Mouse (Mus musculus): ENCODE data around the gene Slc13a2. TPM values are rescaled to one million over a fixed set of nuclear protein-coding genes. Genes with fewer than 3 reads are reported as not detected.
A peak's percentile ranks its signal among the peaks of the same experiment; 100 is the strongest.

Gene Slc13a2
- polyA plus RNA-seq (2014; fragmentation: Nextera tagmentation; extraction: Ambion mirVana) = not detected in 2 replicates

DNA sequence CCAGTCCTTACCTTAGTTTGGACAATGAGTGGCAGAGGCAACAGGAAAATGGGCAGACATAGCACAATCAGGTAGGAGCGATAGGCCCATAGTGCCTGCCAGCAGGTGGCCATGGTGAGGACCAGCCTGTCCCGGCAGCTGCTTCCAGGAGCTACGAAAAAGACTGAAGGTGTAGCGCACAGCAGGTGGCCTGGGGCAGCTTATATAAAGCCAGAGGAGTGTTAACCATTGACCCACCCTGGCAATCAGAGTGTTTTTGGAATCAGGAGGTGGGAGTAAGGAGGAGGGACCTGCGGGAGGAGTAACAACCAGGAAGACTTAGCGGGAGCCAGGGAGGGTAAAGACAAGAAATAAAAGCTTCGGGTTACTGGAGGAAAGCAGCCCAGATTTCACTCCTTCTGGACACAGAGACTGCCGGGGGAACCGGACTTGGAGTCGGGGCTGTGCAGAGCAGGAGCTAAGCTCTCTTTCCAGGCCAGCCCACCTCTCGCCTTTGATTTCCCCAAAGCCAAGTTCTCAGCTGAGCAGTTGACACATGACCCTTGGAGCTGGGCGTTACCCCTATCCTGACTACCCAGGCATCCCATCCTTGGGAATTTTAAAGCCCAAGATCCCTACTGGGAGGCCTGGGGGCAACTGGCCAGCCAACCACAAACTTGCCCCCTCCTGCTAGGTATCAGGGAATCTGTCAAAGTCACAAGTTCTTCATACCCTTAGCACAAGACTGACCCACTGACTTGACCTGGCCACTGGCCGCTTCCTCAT is at the start of gene Slc13a2:
TSS of gene Slc13a2 (minus strand) at position 163 of the 765 bp plus-strand sequence.
- Histone ChIP-seq H3K36me3 (replicated peaks; ENCODE audit: control insufficient read depth, insufficient read depth) (no peaks in the 10 kb centered on the region), H3K27me3 (ENCODE audit: control insufficient read depth, insufficient read depth, low read length) (no peaks in the 10 kb centered on the region), H3K9ac (no peak within 1 kb of the TSS), H3K27ac (no peak within 1 kb of the TSS), H3K4me1 (replicated peaks; ENCODE audit: control insufficient read depth, insufficient read depth, low read length) (no peaks in the 10 kb centered on the region), H3K4me2 (replicated peaks) (no peak within 1 kb of the TSS), H3K9me3 (ENCODE audit: control insufficient read depth, low read length) (no peaks in the 10 kb centered on the region), H3K4me3 (replicated peaks; ENCODE audit: low read length) (no peak within 1 kb of the TSS)
- 30% methylated on average over 13 of the region's 13 CpGs for WGBS
- DNase-seq (ENCODE audit: low spot score) (no peak), ATAC-seq (ENCODE audit: low FRiP score) (no peak)

DNA sequence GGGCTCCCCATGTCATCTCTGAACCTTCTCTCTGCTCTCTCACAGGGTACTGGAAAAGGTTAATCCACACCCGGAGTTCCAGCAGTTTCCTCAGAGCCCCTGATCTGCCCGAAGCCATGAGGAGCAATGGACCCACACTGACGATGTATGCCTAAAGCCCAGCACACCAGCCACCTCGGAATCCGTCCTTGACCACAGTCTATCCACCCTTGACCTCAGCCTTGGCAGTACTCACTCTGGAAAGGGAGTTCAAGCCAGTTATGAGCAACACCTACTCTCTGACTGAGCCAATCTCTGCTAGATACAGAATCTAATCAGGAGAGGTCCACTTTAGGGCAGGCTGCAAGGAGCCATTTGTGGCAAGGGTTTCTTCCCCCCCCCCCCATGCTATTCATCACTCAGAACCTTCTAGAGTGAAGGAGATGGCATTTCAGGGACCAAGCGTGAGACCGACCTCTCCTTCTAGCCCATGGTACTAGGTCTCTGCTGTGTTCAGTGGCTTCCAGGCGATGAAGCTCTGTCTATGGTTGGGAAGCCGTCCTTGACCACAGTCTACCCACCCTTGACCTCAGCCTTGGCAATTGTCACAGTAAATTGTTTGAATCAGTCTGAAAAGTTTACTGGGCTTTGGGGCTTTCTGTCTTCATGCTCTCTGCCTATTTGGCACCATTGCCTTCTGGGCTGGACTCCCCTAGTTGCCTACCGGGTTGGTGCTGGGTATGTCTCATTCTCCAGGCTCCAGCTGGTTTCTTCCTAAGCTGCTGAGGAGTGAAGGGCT is 49.5 kb upstream of the Slc13a2 start:
- DNase-seq (ENCODE audit: low spot score) (no peak), ATAC-seq (ENCODE audit: low FRiP score) (no peak)
- H3K36me3 ChIP-seq (replicated peaks; ENCODE audit: control insufficient read depth, insufficient read depth) = peaks cover 26% of the 10 kb centered on the region
- H3K9ac ChIP-seq = no peak overlapping the region
- no peak overlapping the region for H3K4me2 ChIP-seq (replicated peaks)
- no peak overlapping the region for H3K4me3 ChIP-seq (replicated peaks; ENCODE audit: low read length)
- WGBS = 95% methylated on average over 10 of the region's 10 CpGs
- no peaks in the 10 kb centered on the region for H3K27me3 ChIP-seq (ENCODE audit: control insufficient read depth, insufficient read depth, low read length)
- no peaks in the 10 kb centered on the region for H3K9me3 ChIP-seq (ENCODE audit: control insufficient read depth, low read length)
- H3K27ac ChIP-seq = no peak overlapping the region
- H3K4me1 ChIP-seq (replicated peaks; ENCODE audit: control insufficient read depth, insufficient read depth, low read length) = peaks cover 2% of the 10 kb centered on the region

DNA sequence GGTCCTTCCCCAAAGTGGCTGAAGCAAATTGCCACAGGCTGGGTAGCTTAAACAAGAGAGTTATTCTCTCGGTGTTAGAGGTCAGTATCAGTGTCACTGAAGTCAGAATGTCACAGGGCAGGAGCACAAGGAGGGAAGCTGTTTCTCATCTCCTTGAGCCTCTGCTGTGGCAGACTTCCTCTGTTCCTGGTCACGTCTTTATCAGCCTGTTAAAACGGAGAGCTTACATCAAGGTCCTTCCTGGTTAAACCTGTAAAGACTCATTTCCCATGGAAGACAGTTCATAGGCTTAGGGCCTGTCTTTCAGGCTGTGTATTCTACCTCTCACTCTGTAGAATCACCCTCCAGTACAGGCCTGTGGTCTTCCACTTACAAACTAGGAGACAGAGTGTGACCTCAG is 45.9 kb upstream of the Slc13a2 start:
- ATAC-seq (ENCODE audit: low FRiP score) (no peak), DNase-seq (ENCODE audit: low spot score) (no peak)
- no peaks in the 10 kb centered on the region for H3K9me3 ChIP-seq (ENCODE audit: control insufficient read depth, low read length)
- H3K36me3 ChIP-seq (replicated peaks; ENCODE audit: control insufficient read depth, insufficient read depth) = peaks cover 5% of the 10 kb centered on the region; the same call in 1 of the 2 replicates
- H3K4me1 ChIP-seq (replicated peaks; ENCODE audit: control insufficient read depth, insufficient read depth, low read length) = peaks cover 12% of the 10 kb centered on the region
- H3K27me3 ChIP-seq (ENCODE audit: control insufficient read depth, insufficient read depth, low read length) = no peaks in the 10 kb centered on the region
- no peak overlapping the region for H3K4me2 ChIP-seq (replicated peaks)
- WGBS = 60% methylated on average over 3 of the region's 3 CpGs
- no peak overlapping the region for H3K27ac ChIP-seq
- no peak overlapping the region for H3K4me3 ChIP-seq (replicated peaks; ENCODE audit: low read length)
- H3K9ac ChIP-seq = no peak overlapping the region

DNA sequence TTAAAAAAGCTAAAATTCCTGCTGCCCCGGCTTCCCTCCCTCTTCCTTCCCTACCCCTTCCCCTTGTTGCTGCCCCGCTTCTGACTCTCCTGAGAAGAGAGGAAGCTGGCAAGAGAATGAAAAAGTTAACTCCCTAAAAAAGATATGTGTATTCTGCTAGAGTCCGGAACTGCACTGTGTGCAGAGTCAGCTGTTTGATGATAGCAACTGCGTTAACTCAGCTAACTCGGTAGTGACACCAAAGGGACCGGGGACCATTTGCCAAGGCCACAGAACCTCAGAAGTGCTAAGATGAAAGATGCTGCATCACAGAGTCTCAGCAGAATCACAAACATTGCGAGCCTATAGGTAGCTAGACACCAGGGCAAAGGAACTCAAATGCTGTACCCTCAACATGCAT is 45.5 kb upstream of the Slc13a2 start:
- DNase-seq (ENCODE audit: low spot score) = no peak
- WGBS = 91% methylated on average over 7 of the region's 7 CpGs
- no peaks in the 10 kb centered on the region for H3K9me3 ChIP-seq (ENCODE audit: control insufficient read depth, low read length)

DNA sequence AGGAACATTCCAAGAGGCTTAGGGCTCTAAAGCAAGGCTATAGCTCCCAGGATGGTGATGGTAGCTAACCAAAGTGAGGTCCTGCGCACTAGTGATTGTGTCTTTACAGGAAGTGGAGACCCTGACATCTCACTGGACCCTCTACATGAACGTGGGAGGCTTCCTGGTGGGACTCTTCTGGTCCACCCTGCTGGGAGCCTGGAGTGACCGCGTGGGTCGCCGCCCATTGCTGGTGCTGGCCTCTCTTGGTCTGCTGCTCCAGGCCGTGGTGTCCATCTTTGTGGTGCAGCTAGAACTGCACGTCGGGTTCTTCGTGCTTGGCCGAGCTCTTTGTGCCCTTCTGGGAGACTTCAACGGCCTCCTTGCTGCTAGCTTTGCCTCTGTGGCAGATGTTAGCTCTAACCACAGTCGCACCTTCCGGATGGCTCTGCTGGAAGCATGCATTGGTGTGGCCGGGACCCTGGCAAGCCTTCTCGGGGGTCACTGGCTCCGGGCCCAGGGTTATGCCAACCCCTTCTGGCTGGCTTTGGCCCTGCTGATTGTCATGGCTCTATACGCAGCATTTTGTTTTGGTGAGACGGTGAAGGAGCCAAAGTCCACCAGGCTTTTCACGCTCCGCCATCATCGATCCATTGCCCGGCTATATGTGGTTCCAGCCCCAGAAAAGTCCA is 44.4 kb upstream of the Slc13a2 start:
- H3K27ac ChIP-seq = peak overlapping the region; percentile 89; the same call in 1 of the 2 replicates
- peaks cover 5% of the 10 kb centered on the region; the same call in 1 of the 2 replicates for H3K36me3 ChIP-seq (replicated peaks; ENCODE audit: control insufficient read depth, insufficient read depth)
- DNase-seq (ENCODE audit: low spot score) (no peak), ATAC-seq (ENCODE audit: low FRiP score) (peak; percentile 10; the same call in 1 of the 2 replicates)
- H3K4me2 ChIP-seq (replicated peaks) = peak overlapping the region; percentile 71
- peak overlapping the region; percentile 57 for H3K4me3 ChIP-seq (replicated peaks; ENCODE audit: low read length)
- no peaks in the 10 kb centered on the region for H3K27me3 ChIP-seq (ENCODE audit: control insufficient read depth, insufficient read depth, low read length)
- WGBS = 46% methylated on average over 23 of the region's 23 CpGs
- H3K9me3 ChIP-seq (ENCODE audit: control insufficient read depth, low read length) = no peaks in the 10 kb centered on the region
- peaks cover 12% of the 10 kb centered on the region for H3K4me1 ChIP-seq (replicated peaks; ENCODE audit: control insufficient read depth, insufficient read depth, low read length)
- H3K9ac ChIP-seq = peak overlapping the region; percentile 75

More for the DNA sequence above, 45.5 kb upstream of the Slc13a2 start:
- Histone ChIP-seq H3K4me2 (replicated peaks) (no peak overlapping the region), H3K27me3 (ENCODE audit: control insufficient read depth, insufficient read depth, low read length) (no peaks in the 10 kb centered on the region), H3K9ac (no peak overlapping the region), H3K27ac (no peak overlapping the region), H3K4me1 (replicated peaks; ENCODE audit: control insufficient read depth, insufficient read depth, low read length) (peaks cover 12% of the 10 kb centered on the region), H3K4me3 (replicated peaks; ENCODE audit: low read length) (no peak overlapping the region), H3K36me3 (replicated peaks; ENCODE audit: control insufficient read depth, insufficient read depth) (peaks cover 5% of the 10 kb centered on the region; the same call in 1 of the 2 replicates)
- ATAC-seq (ENCODE audit: low FRiP score) = no peak

DNA sequence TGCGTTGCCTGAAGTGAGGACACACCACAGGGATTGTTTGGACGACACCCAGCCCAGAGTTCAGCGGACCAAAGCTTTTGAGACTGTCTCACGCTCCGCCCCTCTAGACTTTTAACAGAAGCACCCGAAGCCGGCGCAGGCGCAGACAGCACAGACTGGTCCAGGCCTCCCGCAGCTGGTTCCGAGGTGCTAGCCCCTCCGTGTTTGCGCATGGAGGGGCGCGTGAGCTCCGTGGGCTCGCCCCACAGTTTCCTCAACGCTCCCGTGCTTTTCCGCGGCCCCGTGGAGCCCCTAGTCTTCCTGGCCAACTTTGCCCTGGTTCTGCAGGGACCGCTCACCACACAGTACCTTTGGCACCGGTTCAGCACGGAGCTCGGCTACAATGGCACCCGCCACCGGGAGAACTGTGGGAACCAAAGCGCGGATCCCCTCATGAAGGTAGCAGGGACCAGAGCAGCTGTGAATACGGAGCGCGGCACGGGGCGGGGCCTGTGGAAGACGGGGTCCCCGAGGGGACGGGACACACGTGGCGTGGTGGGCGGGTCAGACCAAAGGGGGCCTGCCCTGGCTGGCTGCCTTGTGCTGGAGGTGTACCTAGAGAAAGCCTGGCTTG is 43.7 kb upstream of the Slc13a2 start, which contains the start of gene Slc46a1:
TSS of gene Slc46a1 (plus strand) at position 130 of the 613 bp plus-strand sequence.
- H3K9ac ChIP-seq = peak within 1 kb of the TSS; percentile 75
- peak within 1 kb of the TSS; percentile 71 for H3K4me2 ChIP-seq (replicated peaks)
- WGBS = under 1% methylated on average over 41 of the region's 41 CpGs
- H3K9me3 ChIP-seq (ENCODE audit: control insufficient read depth, low read length) = no peaks in the 10 kb centered on the region
- peak within 1 kb of the TSS; percentile 89 for H3K27ac ChIP-seq
- ATAC-seq (ENCODE audit: low FRiP score) = peak; percentile 92
- peak; percentile 80 for DNase-seq (ENCODE audit: low spot score)
- peak within 1 kb of the TSS; percentile 57 for H3K4me3 ChIP-seq (replicated peaks; ENCODE audit: low read length)
- no peaks in the 10 kb centered on the region for H3K27me3 ChIP-seq (ENCODE audit: control insufficient read depth, insufficient read depth, low read length)
- peaks cover 12% of the 10 kb centered on the region for H3K4me1 ChIP-seq (replicated peaks; ENCODE audit: control insufficient read depth, insufficient read depth, low read length)
- H3K36me3 ChIP-seq (replicated peaks; ENCODE audit: control insufficient read depth, insufficient read depth) = no peaks in the 10 kb centered on the region; the same call in 1 of the 2 replicates

DNA sequence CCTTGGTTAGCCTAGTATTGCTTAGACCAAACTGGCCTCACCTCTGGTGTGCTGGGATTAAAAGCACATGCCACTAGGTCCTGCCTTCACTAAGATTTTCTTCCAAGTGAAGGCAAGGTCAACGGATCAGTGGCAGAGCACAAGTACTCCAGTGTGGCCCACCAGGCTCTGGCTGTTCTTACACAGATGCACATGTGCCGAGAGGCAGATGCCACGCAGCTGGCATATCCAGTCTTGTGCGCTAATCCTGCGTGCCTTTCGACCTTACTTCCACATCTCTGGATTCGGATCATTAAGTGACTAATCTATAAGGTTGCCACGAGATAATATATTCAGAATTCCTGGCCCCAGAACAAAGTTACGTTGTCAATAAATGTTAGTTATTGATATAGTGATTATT is 43.1 kb upstream of the Slc13a2 start:
- WGBS = 28% methylated on average over 9 of the region's 9 CpGs
- DNase-seq (ENCODE audit: low spot score) = no peak

DNA sequence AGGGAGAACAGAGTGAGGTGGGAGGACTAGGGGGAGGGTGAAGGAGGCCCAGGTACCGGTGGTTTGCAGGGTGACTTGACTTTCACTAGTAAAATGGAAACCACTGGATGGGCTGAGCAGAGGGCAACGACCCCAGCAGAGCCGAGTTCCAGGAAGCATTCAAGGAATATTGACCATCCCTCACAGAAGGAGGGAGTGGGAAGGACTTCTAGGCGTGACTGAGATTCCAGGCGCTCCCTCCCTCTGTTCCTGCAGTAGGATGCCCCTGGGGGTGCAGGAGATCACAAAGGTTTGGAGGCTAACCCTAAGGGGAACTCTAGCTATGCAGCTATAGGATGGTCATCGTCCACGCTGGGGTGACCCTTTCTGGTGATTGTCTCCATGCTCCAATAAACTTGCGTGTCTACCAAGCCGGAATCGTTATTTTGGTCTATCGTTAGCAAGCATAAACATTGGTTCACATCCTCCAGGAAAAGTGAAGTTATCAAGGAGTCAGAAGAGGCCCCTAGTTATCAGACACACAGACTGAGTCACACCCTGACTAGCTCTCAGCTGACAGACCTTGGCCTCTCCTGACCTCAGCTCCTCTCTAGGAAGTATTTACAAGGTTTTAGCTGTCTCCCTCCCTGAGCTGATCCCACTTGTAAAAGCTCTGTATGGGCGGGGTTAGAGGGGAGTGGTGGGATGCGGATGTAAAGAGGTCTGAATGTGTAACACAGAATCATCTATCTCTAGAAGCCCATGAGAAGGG is 41.4 kb upstream of the Slc13a2 start:
- 80% methylated on average over 13 of the region's 13 CpGs for WGBS
- Histone ChIP-seq H3K4me3 (replicated peaks; ENCODE audit: low read length) (no peak overlapping the region), H3K9ac (no peak overlapping the region), H3K4me1 (replicated peaks; ENCODE audit: control insufficient read depth, insufficient read depth, low read length) (peaks cover 12% of the 10 kb centered on the region), H3K9me3 (ENCODE audit: control insufficient read depth, low read length) (no peaks in the 10 kb centered on the region), H3K27me3 (ENCODE audit: control insufficient read depth, insufficient read depth, low read length) (no peaks in the 10 kb centered on the region), H3K36me3 (replicated peaks; ENCODE audit: control insufficient read depth, insufficient read depth) (no peaks in the 10 kb centered on the region), H3K4me2 (replicated peaks) (no peak overlapping the region), H3K27ac (no peak overlapping the region)
- no peak for ATAC-seq (ENCODE audit: low FRiP score)
- DNase-seq (ENCODE audit: low spot score) = no peak

More for the DNA sequence above, 43.1 kb upstream of the Slc13a2 start:
- Histone ChIP-seq H3K27me3 (ENCODE audit: control insufficient read depth, insufficient read depth, low read length) (no peaks in the 10 kb centered on the region), H3K27ac (peak overlapping the region; percentile 89; the same call in 1 of the 2 replicates), H3K4me1 (replicated peaks; ENCODE audit: control insufficient read depth, insufficient read depth, low read length) (peaks cover 12% of the 10 kb centered on the region), H3K36me3 (replicated peaks; ENCODE audit: control insufficient read depth, insufficient read depth) (no peaks in the 10 kb centered on the region; the same call in 1 of the 2 replicates), H3K9ac (peak overlapping the region; percentile 75; the same call in 1 of the 2 replicates), H3K9me3 (ENCODE audit: control insufficient read depth, low read length) (no peaks in the 10 kb centered on the region), H3K4me2 (replicated peaks) (peak overlapping the region; percentile 71), H3K4me3 (replicated peaks; ENCODE audit: low read length) (peak overlapping the region; percentile 57)
- no peak for ATAC-seq (ENCODE audit: low FRiP score)
